Mouse (Mus musculus) liver, embryonic 14.5 days (tissue): ENCODE measurements around the gene Cd8b1.

Experiments
- CTCF ChIP-seq: IDR thresholded peaks from 2 replicates; pipeline ENCODE4 v1.5.1; 2016; ENCODE audit warnings: antibody characterized with exemption, low read depth, control low read depth
- EP300 ChIP-seq: IDR thresholded peaks from 2 replicates; pipeline ENCODE4 v1.6.1; 2016; ENCODE audit warnings: antibody characterized with exemption, low read depth

GRCm38 (mm10) chr6:71374921-71375320 lies 52.3 kb downstream of the Cd8b1 start:
- no peak for TF ChIP-seq CTCF
- TF ChIP-seq EP300: no peak
